ENCODE assay signal across 18 mouse cellular contexts in genomic region chr19:27175617-27176016, GRCm38 (mm10). TPM values are rescaled to one million over a fixed set of nuclear protein-coding genes. Genes with fewer than 3 reads are reported as not detected.
A peak's percentile ranks its signal among the peaks of the same experiment; 100 is the strongest.
DNase-seq lines count a peak whose midpoint lies in the region; ATAC-seq lines count a peak whose summit lies in the region.
"Had no signal": no experiment of that assay in that cellular context is flagged by ENCODE, and none has a peak within 500 bp of the region (broad histone marks: within the 10 kb centered on the region; RNA-seq: fewer than 3 reads in every experiment).

No protein-coding gene starts in this region.

- H3K27ac ChIP-seq in hindbrain, embryonic 16.5 days (ENCODE audit: low read depth, low read length) = no peak overlapping the region
- H3K27ac ChIP-seq: embryonic facial prominence, embryonic 15.5 days; forebrain, embryonic 15.5 days; kidney, embryonic 15.5 days; neural tube, embryonic 15.5 days had no signal

- H3K4me3 ChIP-seq in hindbrain, embryonic 16.5 days (ENCODE audit: low read length) = no peak overlapping the region
- H3K4me3 ChIP-seq: embryonic facial prominence, embryonic 15.5 days; forebrain, embryonic 15.5 days; kidney, embryonic 15.5 days; neural tube, embryonic 15.5 days had no signal

- no peaks in the 10 kb centered on the region for H3K4me1 ChIP-seq in hindbrain, embryonic 16.5 days (ENCODE audit: control insufficient read depth, insufficient read depth, low read depth, low read length)

- 88% methylated on average over 1 of the region's 1 CpGs for WGBS in hindbrain, embryonic 16.5 days

- ATAC-seq in hindbrain, embryonic 16.5 days = no peak
- ATAC-seq: forebrain, embryonic 15.5 days; intestine, postnatal 0 days had no signal

- intact Hi-C loops in heart, postnatal 36 days (cut with DNase I) = loop anchor here (1.0 to 2.0 kb wide), 2 partner anchors 35 to 76 kb away; no protein-coding TSS in a partner anchor
- intact Hi-C loops in gastrocnemius, postnatal 14 days (cut with DNase I; ENCODE audit: low total_unique reads) = no loop called here

- H3K27me3 ChIP-seq in hindbrain, embryonic 16.5 days (replicated peaks; ENCODE audit: control insufficient read depth, insufficient read depth, low read length) = no peaks in the 10 kb centered on the region
- H3K27me3 ChIP-seq: embryonic facial prominence, embryonic 15.5 days; forebrain, embryonic 15.5 days; kidney, embryonic 15.5 days; neural tube, embryonic 15.5 days had no signal

- H3K9me3 ChIP-seq in hindbrain, embryonic 16.5 days (ENCODE audit: control insufficient read depth, low read length) = no peaks in the 10 kb centered on the region
- H3K9me3 ChIP-seq: embryonic facial prominence, embryonic 15.5 days; forebrain, embryonic 15.5 days; kidney, embryonic 15.5 days; neural tube, embryonic 15.5 days had no signal

- peak; percentile 46 for DNase-seq in adrenal gland, postnatal 14 days
- no peak for DNase-seq in adrenal gland, adult 2 months
- DNase-seq in heart, adult 8-10 months (ENCODE audit: low spot score) = peak; percentile 59
- no peak for DNase-seq in heart, postnatal 36 days
- DNase-seq in gastrocnemius, postnatal 14 days = peak; percentile 17
- peak; percentile 44 for DNase-seq in heart, postnatal 4 days
- DNase-seq in ovary, postnatal 10 days (ENCODE audit: low spot score) = no peak
- DNase-seq: cerebellum, adult 8-10 months; kidney, postnatal 36 days; thymus, adult 2 months; thymus, postnatal 4 days had no signal

- H3K9ac ChIP-seq in hindbrain, embryonic 16.5 days (ENCODE audit: low read depth, low read length) = no peak overlapping the region
- H3K9ac ChIP-seq: embryonic facial prominence, embryonic 15.5 days; forebrain, embryonic 15.5 days; kidney, embryonic 15.5 days; neural tube, embryonic 15.5 days had no signal

- H3K4me2 ChIP-seq in hindbrain, embryonic 16.5 days (ENCODE audit: low read length) = no peak overlapping the region
- H3K4me2 ChIP-seq: embryonic facial prominence, embryonic 15.5 days; forebrain, embryonic 15.5 days; kidney, embryonic 15.5 days; midbrain, embryonic 11.5 days; neural tube, embryonic 15.5 days had no signal

- H3K36me3 ChIP-seq in hindbrain, embryonic 16.5 days (ENCODE audit: control insufficient read depth, insufficient read depth, low read length) = no peaks in the 10 kb centered on the region
- H3K36me3 ChIP-seq: embryonic facial prominence, embryonic 15.5 days; forebrain, embryonic 15.5 days; kidney, embryonic 15.5 days; neural tube, embryonic 15.5 days had no signal

RNA-seq across cellular contexts. Expression of gene Vldlr, which starts 40.7 kb away (rescaled TPM):
- 46.5 and 53.1 TPM in 2 replicates for total RNA-seq in adrenal gland, postnatal 14 days (2021)
- 10 to 100 TPM; 18.5 to 35.4 TPM for total RNA-seq in adrenal gland, adult 2 months (2021)
- 38.0 and 41.0 TPM in 2 replicates for polyA plus RNA-seq in adrenal gland, adult 2 months (2012; rRNA removed)
- 100 to 1,000 TPM; 229 to 259 (median 251) TPM for total RNA-seq in heart, adult 8-10 months (2022)
- 100 to 1,000 TPM; 252 to 256 TPM for total RNA-seq in heart, postnatal 36 days (2021)
- total RNA-seq in gastrocnemius, postnatal 14 days (2021) = 10 to 100 TPM; 42.4 to 53.8 TPM
- 100 to 1,000 TPM; 117 to 122 TPM for total RNA-seq in heart, postnatal 4 days (2021)
- 30.3 and 32.7 TPM in 2 replicates for polyA plus RNA-seq in hindbrain, embryonic 16.5 days (2015; fragmentation: Nextera tagmentation; extraction: Ambion mirVana)

Comparison
In these comparisons a context has a peak if more than half of its experiments do, and no peak if none do; other contexts are left out.
1. DNase-seq: peak in adrenal gland, postnatal 14 days (single experiment), heart, adult 8-10 months (single experiment), gastrocnemius, postnatal 14 days (single experiment) and heart, postnatal 4 days (single experiment); none in adrenal gland, adult 2 months (single experiment), heart, postnatal 36 days (0 of 2) and ovary, postnatal 10 days (single experiment).